Mouse (Mus musculus): ENCODE results near the gene Olfr693. TPM values are rescaled to one million over a fixed set of nuclear protein-coding genes. Genes with fewer than 3 reads are reported as not detected.

The Olfr693 gene
- polyA plus RNA-seq, 1 experiment from 2014 or later, result not detected

- H3K27me3 ChIP-seq (replicated peaks; ENCODE audit: control insufficient read depth, insufficient read depth, low read length), result no peaks in the 10 kb centered on the region
- H3K4me2 ChIP-seq (ENCODE audit: low read length), result no peak overlapping the region
- no peaks in the 10 kb centered on the region for H3K36me3 ChIP-seq (ENCODE audit: control insufficient read depth, insufficient read depth, low read length)
- H3K4me1 ChIP-seq (ENCODE audit: control insufficient read depth, insufficient read depth, low read depth, low read length), result no peaks in the 10 kb centered on the region
- no peak for ATAC-seq
- H3K4me3 ChIP-seq (ENCODE audit: low read length), result no peak overlapping the region
- H3K27ac ChIP-seq (ENCODE audit: low read depth, low read length), result no peak overlapping the region
- no peak overlapping the region for H3K9ac ChIP-seq (ENCODE audit: low read depth, low read length)
- H3K9me3 ChIP-seq (ENCODE audit: control insufficient read depth, low read length), result no peaks in the 10 kb centered on the region
Measured at GRCm38 (mm10) chr7:106651555-106652343, 28.6 kb downstream of the Olfr693 start.

GRCm38 (mm10) chr7:106649774-106650173 is 30.6 kb downstream of the Olfr693 start:
- Histone ChIP-seq H3K27me3 (replicated peaks; ENCODE audit: control insufficient read depth, insufficient read depth, low read length) (no peaks in the 10 kb centered on the region), H3K36me3 (ENCODE audit: control insufficient read depth, insufficient read depth, low read length) (no peaks in the 10 kb centered on the region), H3K27ac (ENCODE audit: low read depth, low read length) (no peak overlapping the region), H3K4me3 (ENCODE audit: low read length) (no peak overlapping the region), H3K4me1 (ENCODE audit: control insufficient read depth, insufficient read depth, low read depth, low read length) (no peaks in the 10 kb centered on the region), H3K9ac (ENCODE audit: low read depth, low read length) (no peak overlapping the region), H3K9me3 (ENCODE audit: control insufficient read depth, low read length) (no peaks in the 10 kb centered on the region), H3K4me2 (ENCODE audit: low read length) (no peak overlapping the region)
- 68% methylated on average over 1 of the region's 1 CpGs for WGBS
- ATAC-seq, result no peak

GRCm38 (mm10) chr7:106645261-106645660 is 35.1 kb downstream of the Olfr693 start:
- no peak overlapping the region for H3K4me3 ChIP-seq (ENCODE audit: low read length)
- no peak for ATAC-seq
- H3K4me2 ChIP-seq (ENCODE audit: low read length), result no peak overlapping the region
- no peak overlapping the region for H3K27ac ChIP-seq (ENCODE audit: low read depth, low read length)
- H3K9me3 ChIP-seq (ENCODE audit: control insufficient read depth, low read length), result no peaks in the 10 kb centered on the region
- no peaks in the 10 kb centered on the region for H3K4me1 ChIP-seq (ENCODE audit: control insufficient read depth, insufficient read depth, low read depth, low read length)
- no peaks in the 10 kb centered on the region for H3K27me3 ChIP-seq (replicated peaks; ENCODE audit: control insufficient read depth, insufficient read depth, low read length)
- H3K9ac ChIP-seq (ENCODE audit: low read depth, low read length), result no peak overlapping the region
- WGBS, result 58% methylated on average over 1 of the region's 1 CpGs
- H3K36me3 ChIP-seq (ENCODE audit: control insufficient read depth, insufficient read depth, low read length), result no peaks in the 10 kb centered on the region

- no peak overlapping the region for H3K4me2 ChIP-seq (ENCODE audit: low read length)
- H3K9me3 ChIP-seq (ENCODE audit: control insufficient read depth, low read length), result no peaks in the 10 kb centered on the region
- WGBS, result 80% methylated on average over 3 of the region's 3 CpGs
- no peak overlapping the region for H3K9ac ChIP-seq (ENCODE audit: low read depth, low read length)
- no peak overlapping the region for H3K4me3 ChIP-seq (ENCODE audit: low read length)
- H3K27ac ChIP-seq (ENCODE audit: low read depth, low read length), result no peak overlapping the region
- no peaks in the 10 kb centered on the region for H3K36me3 ChIP-seq (ENCODE audit: control insufficient read depth, insufficient read depth, low read length)
- no peaks in the 10 kb centered on the region for H3K4me1 ChIP-seq (ENCODE audit: control insufficient read depth, insufficient read depth, low read depth, low read length)
- H3K27me3 ChIP-seq (replicated peaks; ENCODE audit: control insufficient read depth, insufficient read depth, low read length), result no peaks in the 10 kb centered on the region
- no peak for ATAC-seq
Measured at GRCm38 (mm10) chr7:106644222-106644870, 36.0 kb downstream of the Olfr693 start.

DNA sequence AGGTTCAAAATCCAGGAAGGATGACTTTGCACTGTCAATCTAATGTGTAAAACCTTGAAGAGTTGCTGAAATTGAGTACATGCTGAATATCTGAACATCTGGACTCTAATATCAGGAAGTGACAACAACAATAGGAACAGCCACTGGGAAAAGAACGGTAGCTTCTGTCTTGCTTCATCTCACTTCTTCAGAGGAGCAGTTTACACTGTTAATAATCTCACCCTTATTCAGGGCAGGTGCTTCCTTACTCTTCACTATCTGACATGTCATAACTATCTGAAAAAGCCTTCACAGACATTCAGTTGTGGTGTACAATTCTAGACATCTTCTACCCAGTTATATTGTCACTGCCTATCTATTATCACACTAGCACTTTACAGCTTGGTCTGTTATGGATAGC is 39.5 kb downstream of the Olfr693 start:
- Histone ChIP-seq H3K4me2 (ENCODE audit: low read length) (no peak overlapping the region), H3K9me3 (ENCODE audit: control insufficient read depth, low read length) (no peaks in the 10 kb centered on the region), H3K27me3 (replicated peaks; ENCODE audit: control insufficient read depth, insufficient read depth, low read length) (no peaks in the 10 kb centered on the region), H3K4me3 (ENCODE audit: low read length) (no peak overlapping the region), H3K36me3 (ENCODE audit: control insufficient read depth, insufficient read depth, low read length) (no peaks in the 10 kb centered on the region), H3K4me1 (ENCODE audit: control insufficient read depth, insufficient read depth, low read depth, low read length) (no peaks in the 10 kb centered on the region), H3K9ac (ENCODE audit: low read depth, low read length) (no peak overlapping the region), H3K27ac (ENCODE audit: low read depth, low read length) (no peak overlapping the region)
- 85% methylated on average over 1 of the region's 1 CpGs for WGBS
- ATAC-seq, result no peak

DNA sequence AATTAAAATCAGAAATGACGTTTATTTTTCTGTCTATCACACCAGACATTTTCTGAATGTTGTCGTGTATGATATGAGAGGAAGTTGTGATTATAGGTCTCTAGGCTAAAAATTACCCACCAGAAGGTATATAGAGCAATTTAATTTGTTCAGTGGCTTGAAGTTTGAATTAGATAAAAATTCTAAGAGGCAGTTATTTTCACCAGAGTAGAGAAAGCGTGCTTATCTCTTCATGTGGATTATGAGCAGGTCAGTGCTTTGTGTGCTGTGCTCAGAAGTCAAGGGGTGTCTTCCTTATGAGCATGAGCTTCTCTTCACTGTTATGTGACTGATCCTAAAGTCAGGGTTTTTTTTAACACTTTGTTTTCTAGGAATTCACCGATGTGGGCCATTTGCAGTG is 44.8 kb downstream of the Olfr693 start:
- no peak for ATAC-seq
- Histone ChIP-seq H3K27me3 (replicated peaks; ENCODE audit: control insufficient read depth, insufficient read depth, low read length) (no peaks in the 10 kb centered on the region), H3K9ac (ENCODE audit: low read depth, low read length) (no peak overlapping the region), H3K9me3 (ENCODE audit: control insufficient read depth, low read length) (no peaks in the 10 kb centered on the region), H3K4me2 (ENCODE audit: low read length) (no peak overlapping the region), H3K36me3 (ENCODE audit: control insufficient read depth, insufficient read depth, low read length) (no peaks in the 10 kb centered on the region), H3K4me3 (ENCODE audit: low read length) (no peak overlapping the region), H3K27ac (ENCODE audit: low read depth, low read length) (no peak overlapping the region), H3K4me1 (ENCODE audit: control insufficient read depth, insufficient read depth, low read depth, low read length) (no peaks in the 10 kb centered on the region)
- 94% methylated on average over 4 of the region's 4 CpGs for WGBS

Other genes starting within 250 kb of the Olfr693 start
- gene Olfr694, start 11.2 kb upstream of the Olfr693 start, polyA plus RNA-seq (2015; fragmentation: Nextera tagmentation; extraction: Ambion mirVana), result not detected in 2 replicates
- gene Olfr695, start 35.8 kb upstream of the Olfr693 start, polyA plus RNA-seq (2015; fragmentation: Nextera tagmentation; extraction: Ambion mirVana), result not detected in 2 replicates
- not detected in 2 replicates for gene Olfr697, start 61.9 kb upstream of the Olfr693 start, polyA plus RNA-seq (2015; fragmentation: Nextera tagmentation; extraction: Ambion mirVana)
- gene Olfr698, start 74.8 kb upstream of the Olfr693 start, polyA plus RNA-seq (2015; fragmentation: Nextera tagmentation; extraction: Ambion mirVana), result not detected in 2 replicates
- not detected in 2 replicates for gene Olfr699, start 112.6 kb upstream of the Olfr693 start, polyA plus RNA-seq (2015; fragmentation: Nextera tagmentation; extraction: Ambion mirVana)
- gene Olfr700, start 128.2 kb upstream of the Olfr693 start, polyA plus RNA-seq (2015; fragmentation: Nextera tagmentation; extraction: Ambion mirVana), result not detected in 2 replicates
- not detected in 2 replicates for gene Olfr701, start 133.5 kb upstream of the Olfr693 start, polyA plus RNA-seq (2015; fragmentation: Nextera tagmentation; extraction: Ambion mirVana)
- not detected in 2 replicates for gene Olfr702, start 153.3 kb upstream of the Olfr693 start, polyA plus RNA-seq (2015; fragmentation: Nextera tagmentation; extraction: Ambion mirVana)
- not detected in 2 replicates for gene Olfr703, start 162.8 kb upstream of the Olfr693 start, polyA plus RNA-seq (2015; fragmentation: Nextera tagmentation; extraction: Ambion mirVana)
- gene Olfr704, start 182.6 kb upstream of the Olfr693 start, polyA plus RNA-seq (2015; fragmentation: Nextera tagmentation; extraction: Ambion mirVana), result not detected in 2 replicates
- not detected in 2 replicates for gene Olfr705, start 196.3 kb upstream of the Olfr693 start, polyA plus RNA-seq (2015; fragmentation: Nextera tagmentation; extraction: Ambion mirVana)
- gene Olfr706, start 207.6 kb upstream of the Olfr693 start, polyA plus RNA-seq (2015; fragmentation: Nextera tagmentation; extraction: Ambion mirVana), result not detected in 2 replicates
- not detected in 2 replicates for gene Olfr707, start 220.7 kb upstream of the Olfr693 start, polyA plus RNA-seq (2015; fragmentation: Nextera tagmentation; extraction: Ambion mirVana)
- gene Olfr1532-ps1, start 227.4 kb upstream of the Olfr693 start, polyA plus RNA-seq (2015; fragmentation: Nextera tagmentation; extraction: Ambion mirVana), result not detected in 2 replicates